ENCODE assay signal across 8 mouse cellular contexts in genomic region chr1:57774668-57775495, GRCm38 (mm10). TPM values are rescaled to one million over a fixed set of nuclear protein-coding genes. Genes with fewer than 3 reads are reported as not detected.
A peak's percentile ranks its signal among the peaks of the same experiment; 100 is the strongest.
DNase-seq lines count a peak whose midpoint lies in the region; ATAC-seq and TF ChIP-seq lines count a peak whose summit lies in the region.

No protein-coding gene starts in this region.

- peak overlapping the region; percentile 92 for H3K27ac ChIP-seq in cortical plate, adult 2 months (ENCODE audit: insufficient read depth, low read length)
- peak overlapping the region; percentile 97 for H3K27ac ChIP-seq in hindbrain, embryonic 16.5 days (ENCODE audit: low read depth, low read length)
- peak overlapping the region; percentile 97 for H3K27ac ChIP-seq in midbrain, embryonic 10.5 days (replicated peaks)
- H3K27ac ChIP-seq in small intestine, adult 2 months (ENCODE audit: insufficient read depth, low read depth, low read length): 0 out of 2 replicates have a peak overlapping the region, but pooled peaks have one; percentile 1

- intact Hi-C loops in left cerebral cortex, postnatal 25 days (cut with DNase I): loop anchor here (2.0 to 5.0 kb wide), 4 partner anchors 52 to 346 kb away; no protein-coding TSS in a partner anchor

- H3K9ac ChIP-seq in hindbrain, embryonic 16.5 days (ENCODE audit: low read depth, low read length): peak overlapping the region; percentile 100

- H3K4me2 ChIP-seq in hindbrain, embryonic 16.5 days (ENCODE audit: low read length): peak overlapping the region; percentile 53

- TF ChIP-seq POLR2A in cortical plate, adult 2 months (IDR thresholded peaks at IDR 0.05; ENCODE audit: extremely low read depth, insufficient read depth, low read length): peak; percentile 20; the same call in 1 of the 2 replicates
- TF ChIP-seq POLR2A in small intestine, adult 2 months (IDR thresholded peaks at IDR 0.05; ENCODE audit: low read depth, low read length): no peak

- peak; percentile 46 to 59 for DNase-seq in adrenal gland, adult 18-20 months (ENCODE audit: low spot score in 2 of 2)
- peak; percentile 76 for DNase-seq in gastrocnemius, postnatal 10 days
- DNase-seq in left cerebral cortex, postnatal 25 days (ENCODE audit: low spot score in 2 of 2): peak; percentile 51 to 63
- peak; percentile 79 for DNase-seq in midbrain, embryonic 10.5 days (ENCODE audit: low spot score)
- no peak for DNase-seq in c-Kit-positive CD71-positive TER-119-positive erythroid progenitor cells, embryonic 14.5 days (ENCODE audit: low spot score)

- H3K36me3 ChIP-seq in hindbrain, embryonic 16.5 days (ENCODE audit: control insufficient read depth, insufficient read depth, low read length): no peaks in the 10 kb centered on the region
- H3K36me3 ChIP-seq in midbrain, embryonic 10.5 days: no peaks in the 10 kb centered on the region
- H3K36me3 ChIP-seq in small intestine, adult 2 months (ENCODE audit: control insufficient read depth, insufficient read depth, low read length): no peaks in the 10 kb centered on the region

- no peaks in the 10 kb centered on the region for H3K9me3 ChIP-seq in hindbrain, embryonic 16.5 days (ENCODE audit: control insufficient read depth, low read length)
- no peaks in the 10 kb centered on the region for H3K9me3 ChIP-seq in midbrain, embryonic 10.5 days (replicated peaks)

- H3K4me1 ChIP-seq in cortical plate, adult 2 months (ENCODE audit: control insufficient read depth, insufficient read depth, low read length): no peaks in the 10 kb centered on the region; the same call in 1 of the 2 replicates
- no peaks in the 10 kb centered on the region; the same call in 1 of the 2 replicates for H3K4me1 ChIP-seq in hindbrain, embryonic 16.5 days (ENCODE audit: control insufficient read depth, insufficient read depth, low read depth, low read length)
- H3K4me1 ChIP-seq in midbrain, embryonic 10.5 days: peaks cover 29% of the 10 kb centered on the region
- no peaks in the 10 kb centered on the region for H3K4me1 ChIP-seq in small intestine, adult 2 months (ENCODE audit: control insufficient read depth, insufficient read depth, insufficient read length, low read length)

- H3K27me3 ChIP-seq in hindbrain, embryonic 16.5 days (replicated peaks; ENCODE audit: control insufficient read depth, insufficient read depth, low read length): no peaks in the 10 kb centered on the region
- H3K27me3 ChIP-seq in midbrain, embryonic 10.5 days (ENCODE audit: low read depth, poor library complexity, severe bottlenecking): no peaks in the 10 kb centered on the region; the same call in 1 of the 2 replicates
- peaks cover 22% of the 10 kb centered on the region for H3K27me3 ChIP-seq in small intestine, adult 2 months (ENCODE audit: control insufficient read depth, insufficient read depth, low read length)

- peak overlapping the region; percentile 75 for H3K4me3 ChIP-seq in cortical plate, adult 2 months (ENCODE audit: insufficient read depth, low read length)
- peak overlapping the region; percentile 97 for H3K4me3 ChIP-seq in hindbrain, embryonic 16.5 days (ENCODE audit: low read length)
- H3K4me3 ChIP-seq in midbrain, embryonic 10.5 days: peak overlapping the region; percentile 85
- peak overlapping the region; percentile 56 for H3K4me3 ChIP-seq in small intestine, adult 2 months (ENCODE audit: low read depth, low read length)

- TF ChIP-seq CTCF in cortical plate, adult 2 months (IDR thresholded peaks at IDR 0.05; ENCODE audit: extremely low read depth, insufficient read depth, low read length): no peak
- no peak for TF ChIP-seq CTCF in small intestine, adult 2 months (IDR thresholded peaks at IDR 0.05; ENCODE audit: extremely low read depth, insufficient read length, insufficient replicate concordance, low read depth, low read length)

- ATAC-seq in hindbrain, embryonic 16.5 days: peak; percentile 89

- WGBS in hindbrain, embryonic 16.5 days: under 1% methylated on average over 70 of the region's 113 CpGs
- under 1% methylated on average over 106 of the region's 113 CpGs for WGBS in midbrain, embryonic 10.5 days
- under 1% methylated on average over 113 of the region's 113 CpGs for WGBS in small intestine, adult 2 months

RNA-seq across cellular contexts. Expression of gene Spats2l, which starts 0.9 kb away (rescaled TPM):
- total RNA-seq in adrenal gland, adult 18-20 months (2021): 1 to 10 TPM; 3.0 to 4.2 TPM
- 24.6 and 27.4 TPM in 2 replicates for polyA plus RNA-seq in cortical plate, adult 2 months (2012; rRNA removed)
- total RNA-seq in gastrocnemius, postnatal 10 days (2021): 10 to 100 TPM; 31.3 to 40.4 TPM
- 79.2 and 89.1 TPM in 2 replicates for polyA plus RNA-seq in hindbrain, embryonic 16.5 days (2015; fragmentation: Nextera tagmentation; extraction: Ambion mirVana)
- total RNA-seq in left cerebral cortex, postnatal 25 days (2021): 10 to 100 TPM; 47.5 to 47.8 TPM
- polyA plus RNA-seq in midbrain, embryonic 10.5 days (2016; fragmentation: Nextera tagmentation; extraction: Ambion mirVana): 22.4 and 28.4 TPM in 2 replicates
- polyA plus RNA-seq in small intestine, adult 2 months (2012; rRNA removed): 2.0 and 4.0 TPM in 2 replicates

Comparison
In these comparisons a context has a peak if more than half of its experiments do, and no peak if none do; other contexts are left out.
1. H3K27ac ChIP-seq: peak in every context shown above with its lines; median percentile 97 in hindbrain, embryonic 16.5 days; 97 in midbrain, embryonic 10.5 days; 92 in cortical plate, adult 2 months; 1 in small intestine, adult 2 months.